Mouse (Mus musculus): ENCODE data around the gene Dhx8.
A peak's percentile ranks its signal among the peaks of the same experiment; 100 is the strongest.

The Dhx8 gene

GRCm38 (mm10) chr11:101732518-101733440, at the start of gene Dhx8:
Gene Dhx8 (plus strand): TSS chr11:101732919.
- peak; percentile 98 for DNase-seq (ENCODE audit: low spot score)

GRCm38 (mm10) chr11:101687351-101688301, 45.1 kb upstream of the Dhx8 start:
- peak; percentile 43 for DNase-seq (ENCODE audit: low spot score)

- no peak for DNase-seq (ENCODE audit: low spot score)
Observed at GRCm38 (mm10) chr11:101689701-101690113, 43.0 kb upstream of the Dhx8 start.

GRCm38 (mm10) chr11:101690326-101690725, 42.4 kb upstream of the Dhx8 start:
- DNase-seq (ENCODE audit: low spot score) = no peak

GRCm38 (mm10) chr11:101695906-101696661, 36.6 kb upstream of the Dhx8 start:
- peak; percentile 32 for DNase-seq (ENCODE audit: low spot score)

- DNase-seq (ENCODE audit: low spot score) = no peak
Observed at GRCm38 (mm10) chr11:101697156-101697861, 35.4 kb upstream of the Dhx8 start.

GRCm38 (mm10) chr11:101698114-101698513, 34.6 kb upstream of the Dhx8 start:
- no peak for DNase-seq (ENCODE audit: low spot score)

GRCm38 (mm10) chr11:101699556-101699955, 33.2 kb upstream of the Dhx8 start:
- DNase-seq (ENCODE audit: low spot score) = no peak

GRCm38 (mm10) chr11:101699991-101700390, 32.7 kb upstream of the Dhx8 start:
- no peak for DNase-seq (ENCODE audit: low spot score)

GRCm38 (mm10) chr11:101700446-101700845, 32.3 kb upstream of the Dhx8 start:
- DNase-seq (ENCODE audit: low spot score) = no peak

- no peak for DNase-seq (ENCODE audit: low spot score)
Observed at GRCm38 (mm10) chr11:101704081-101704480, 28.6 kb upstream of the Dhx8 start.

- no peak for DNase-seq (ENCODE audit: low spot score)
Observed at GRCm38 (mm10) chr11:101706764-101707448, 25.8 kb upstream of the Dhx8 start.

GRCm38 (mm10) chr11:101708482-101708881, 24.2 kb upstream of the Dhx8 start:
- no peak for DNase-seq (ENCODE audit: low spot score)

GRCm38 (mm10) chr11:101712811-101713210, 19.9 kb upstream of the Dhx8 start:
- DNase-seq (ENCODE audit: low spot score) = no peak

GRCm38 (mm10) chr11:101714012-101714411, 18.7 kb upstream of the Dhx8 start:
- DNase-seq (ENCODE audit: low spot score) = no peak

- DNase-seq (ENCODE audit: low spot score) = no peak
Observed at GRCm38 (mm10) chr11:101718324-101718723, 14.4 kb upstream of the Dhx8 start.

GRCm38 (mm10) chr11:101719986-101720520, 12.7 kb upstream of the Dhx8 start:
- DNase-seq (ENCODE audit: low spot score) = no peak

- DNase-seq (ENCODE audit: low spot score) = no peak
Observed at GRCm38 (mm10) chr11:101725043-101725442, 7.7 kb upstream of the Dhx8 start.

- DNase-seq (ENCODE audit: low spot score) = no peak
Observed at GRCm38 (mm10) chr11:101726765-101727164, 6.0 kb upstream of the Dhx8 start.

GRCm38 (mm10) chr11:101729308-101729707, 3.4 kb upstream of the Dhx8 start:
- DNase-seq (ENCODE audit: low spot score) = no peak
